Mouse (Mus musculus) ES-E14 (cell line): ENCODE results near the gene Ifitm5. TPM values are rescaled to one million over a fixed set of nuclear protein-coding genes. Genes with fewer than 3 reads are reported as not detected.
A peak's percentile ranks its signal among the peaks of the same experiment; 100 is the strongest.

ENCODE experiments used
- DNase-seq: peaks from one replicate; pipeline ENCODE4 v3.0.0-alpha.2; 2013; ENCODE audit warnings: low read depth, low spot score
- H3K27ac ChIP-seq: 2 replicates; pipeline ENCODE4 v1.5.1; 2012; ENCODE audit warnings: low read depth, mild to moderate bottlenecking, low read length, moderate library complexity, mixed read lengths; ENCODE audit not compliant: poor library complexity, insufficient read depth, severe bottlenecking
- H3K36me3 ChIP-seq: 2 replicates; pipeline ENCODE4 v1.6.1; 2012; ENCODE audit warnings: mild to moderate bottlenecking, low read length, moderate library complexity, mixed read lengths; ENCODE audit not compliant: control insufficient read depth, poor library complexity, insufficient read depth, severe bottlenecking
- H3K4me1 ChIP-seq, 2 experiments: fragments of 150-350 bp in 1 of 2; sonication (generic) in 1 of 2; 2 replicates each; pipeline ENCODE4 v1.6.1; 2012; ENCODE audit warnings: low read length in 2 of 2, mild to moderate bottlenecking in 1 of 2, mixed read lengths in 1 of 2; ENCODE audit not compliant: control insufficient read depth in 2 of 2, insufficient read depth in 2 of 2, poor library complexity in 1 of 2
- H3K4me3 ChIP-seq, 2 experiments: fragments of 150-350 bp in 1 of 2; sonication (generic) in 1 of 2; 2 replicates each; pipeline ENCODE4 v1.5.1; 2012; ENCODE audit warnings: low read length in 2 of 2, low read depth in 1 of 2, mild to moderate bottlenecking in 1 of 2, mixed read lengths in 1 of 2; ENCODE audit not compliant: insufficient read depth in 1 of 2, poor library complexity in 1 of 2, severe bottlenecking in 1 of 2
- H3K9ac ChIP-seq: 2 replicates; pipeline ENCODE4 v1.6.1; 2012; ENCODE audit warnings: low read depth, mild to moderate bottlenecking, low read length, mixed read lengths; ENCODE audit not compliant: poor library complexity, insufficient read depth, severe bottlenecking
- H3K9me3 ChIP-seq: fragments of 150-350 bp; sonication (generic); 2 replicates; pipeline ENCODE4 v1.6.1; 2012; ENCODE audit warnings: low read depth, mild to moderate bottlenecking, low read length; ENCODE audit not compliant: control insufficient read depth, insufficient read depth
- CHD2 ChIP-seq: IDR thresholded peaks from 2 replicates; pipeline ENCODE4 v1.6.1; 2014; ENCODE audit warnings: mild to moderate bottlenecking, low read depth, low read length, inconsistent platforms
- HCFC1 ChIP-seq: IDR thresholded peaks from 2 replicates; pipeline ENCODE4 v1.6.1; 2012; ENCODE audit warnings: low read length, inconsistent platforms, borderline replicate concordance; ENCODE audit not compliant: insufficient read depth
- MAFK ChIP-seq: IDR thresholded peaks from 2 replicates; pipeline ENCODE4 v1.6.1; 2014; ENCODE audit warnings: mild to moderate bottlenecking, low read depth, low read length, inconsistent platforms; ENCODE audit not compliant: insufficient read depth
- ZC3H11A ChIP-seq: IDR thresholded peaks from 2 replicates; pipeline ENCODE4 v1.6.1; 2012; ENCODE audit warnings: low read depth, mild to moderate bottlenecking, inconsistent platforms, low read length, borderline replicate concordance
- ZNF384 ChIP-seq: IDR thresholded peaks from 2 replicates; pipeline ENCODE4 v1.6.1; 2012; ENCODE audit warnings: low read depth, low read length, inconsistent platforms
- in situ Hi-C, 2 experiments: fragments of 600-800 bp; cut with MboI; formaldehyde crosslinking; loops; one replicate each; pipeline ENCODE4 v1.15.1; 2025; ENCODE audit warnings: low sequenced_read_pairs in 2 of 2, inconsistent platforms in 1 of 2; ENCODE audit not compliant: unreplicated experiment in 2 of 2
- total RNA-seq: library from RNA; depleted of rRNA; stranded (reverse); fragments of 300-350 nt; gene quantifications from 2 replicates; pipeline ENCODE4 v1.2.3, GENCODE M21; 2012

Ifitm5 gene
- total RNA-seq, 1 experiment = 7.7 TPM

DNA sequence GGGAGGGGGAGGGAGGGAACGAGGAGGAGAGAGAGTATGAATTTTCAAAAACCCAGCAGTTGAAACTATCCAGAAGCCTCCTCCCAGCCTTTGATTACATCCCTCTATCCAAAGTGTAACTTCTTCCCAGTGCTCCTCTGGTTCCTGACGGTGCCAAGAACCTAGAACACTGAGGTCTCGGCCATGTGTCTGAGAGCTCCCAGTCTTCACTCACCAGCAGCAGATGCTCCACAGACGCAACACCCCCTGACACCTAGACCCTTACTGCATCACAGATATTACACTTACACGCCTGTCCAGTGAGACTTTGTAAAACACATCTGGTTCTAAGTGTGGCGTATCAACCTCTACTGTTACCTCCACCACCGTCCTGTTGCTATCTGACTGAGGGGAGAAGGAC is 2.4 kb upstream of the Ifitm5 start:
- Histone ChIP-seq H3K27ac (no peak overlapping the region), H3K9ac (no peak overlapping the region), H3K4me1 (peaks cover 16 to 38% of the 10 kb centered on the region in 2 experiments), H3K36me3 (peaks cover 30% of the 10 kb centered on the region), H3K9me3 (no peaks in the 10 kb centered on the region), H3K4me3 (no peak overlapping the region)
- DNase-seq = no peak
- in situ Hi-C loops = loop anchor here in 1 of 2 experiments (10.0 kb wide), 1 partner anchor 92 kb away; no protein-coding TSS in a partner anchor
- TF ChIP-seq CHD2 = no peak
- TF ChIP-seq ZC3H11A = no peak
- TF ChIP-seq HCFC1 = no peak
- TF ChIP-seq MAFK = no peak
- TF ChIP-seq ZNF384 = no peak

- no peak overlapping the region; the same call in 1 of the 2 replicates for H3K27ac ChIP-seq
- TF ChIP-seq ZNF384 (no peak), MAFK (no peak), HCFC1 (no peak), ZC3H11A (no peak), CHD2 (no peak)
- H3K36me3 ChIP-seq = peaks cover 37% of the 10 kb centered on the region
- H3K9ac ChIP-seq = no peak overlapping the region
- in situ Hi-C loops = loop anchor here in 1 of 2 experiments (10.0 kb wide), 1 partner anchor 93 kb away; no protein-coding TSS in a partner anchor
- no peak overlapping the region for H3K4me3 ChIP-seq
- no peaks in the 10 kb centered on the region for H3K9me3 ChIP-seq
- no peak for DNase-seq
- peaks cover 12 to 34% of the 10 kb centered on the region in 2 experiments for H3K4me1 ChIP-seq
Observed at GRCm38 (mm10) chr7:140951765-140952164, 1.7 kb upstream of the Ifitm5 start.

GRCm38 (mm10) chr7:140951051-140951450 is 960 bp upstream of the Ifitm5 start:
- no peak overlapping the region for H3K4me3 ChIP-seq
- H3K36me3 ChIP-seq = peaks cover 42% of the 10 kb centered on the region
- in situ Hi-C loops = loop anchor here in 1 of 2 experiments (10.0 kb wide), 1 partner anchor 94 kb away; no protein-coding TSS in a partner anchor
- H3K4me1 ChIP-seq = peaks cover 12 to 31% of the 10 kb centered on the region in 2 experiments
- no peak for DNase-seq
- H3K27ac ChIP-seq = peak overlapping the region; percentile 17; the same call in 1 of the 2 replicates
- H3K9ac ChIP-seq = no peak overlapping the region; the same call in 1 of the 2 replicates
- no peak for TF ChIP-seq MAFK
- no peak for TF ChIP-seq ZNF384
- TF ChIP-seq ZC3H11A = no peak
- TF ChIP-seq HCFC1 = no peak
- TF ChIP-seq CHD2 = no peak
- H3K9me3 ChIP-seq = no peaks in the 10 kb centered on the region

GRCm38 (mm10) chr7:140949255-140949654 is 836 bp downstream of the Ifitm5 start:
- no peak for DNase-seq

More at GRCm38 (mm10) chr7:140949255-140949654, 836 bp downstream of the Ifitm5 start:
- Histone ChIP-seq H3K36me3 (peaks cover 53% of the 10 kb centered on the region), H3K27ac (no peak overlapping the region), H3K4me3 (no peak overlapping the region), H3K4me1 (peaks cover 12 to 31% of the 10 kb centered on the region in 2 experiments), H3K9me3 (no peaks in the 10 kb centered on the region), H3K9ac (no peak overlapping the region)
- TF ChIP-seq CHD2 = no peak
- TF ChIP-seq HCFC1 = no peak
- no peak for TF ChIP-seq MAFK
- no peak for TF ChIP-seq ZC3H11A
- no peak for TF ChIP-seq ZNF384
- in situ Hi-C loops = no loop called here
